Mouse (Mus musculus) forelimb bud, embryonic 11.5 days (tissue): ENCODE results near the gene Ubtd1.
A peak's percentile ranks its signal among the peaks of the same experiment; 100 is the strongest.

Experiments used
- DNase-seq: peaks from one replicate; pipeline ENCODE4 v3.0.0-alpha.2; 2012; ENCODE audit warnings: low read depth, low spot score

Gene Ubtd1

DNA sequence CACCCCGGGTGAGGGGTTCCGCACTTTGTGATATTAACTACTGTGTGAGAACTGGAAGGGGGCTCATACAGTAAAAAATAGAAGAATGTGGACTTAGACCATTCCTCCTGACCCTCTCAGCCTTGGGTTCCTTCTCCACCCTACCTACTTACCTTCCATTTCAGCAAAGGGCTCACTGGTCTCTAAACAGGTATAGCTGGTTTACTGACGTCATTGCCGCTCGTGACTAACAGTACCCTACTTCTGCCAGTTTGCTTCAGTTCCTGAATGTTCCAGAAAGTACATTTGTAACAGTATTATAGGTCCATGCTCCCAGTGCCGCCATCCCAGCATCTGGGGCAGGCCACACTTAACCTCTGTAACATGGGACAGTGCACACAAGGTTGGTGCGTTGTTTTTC lies 12.5 kb downstream of the Ubtd1 start:
- DNase-seq, result no peak

DNA sequence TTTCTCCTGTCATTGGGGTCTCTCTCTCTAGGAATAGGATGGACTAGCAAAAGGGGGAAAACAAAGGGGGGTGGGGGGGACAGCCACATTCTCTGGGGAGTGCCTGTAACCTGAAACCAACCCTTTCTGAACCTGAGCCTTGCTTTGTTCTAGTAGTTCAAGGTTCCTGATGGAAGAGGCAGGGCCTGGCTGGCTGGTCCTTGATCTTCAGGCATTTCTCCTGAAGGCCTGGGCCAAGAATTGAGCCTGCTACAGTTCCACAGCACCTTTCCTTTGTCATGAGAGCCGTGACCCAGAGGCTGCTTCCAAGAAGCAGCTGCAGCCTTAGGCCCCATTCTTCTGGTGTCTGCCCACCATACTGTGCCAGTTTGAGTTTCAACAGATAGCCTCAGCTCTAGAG lies 13.9 kb downstream of the Ubtd1 start:
- no peak for DNase-seq

DNA sequence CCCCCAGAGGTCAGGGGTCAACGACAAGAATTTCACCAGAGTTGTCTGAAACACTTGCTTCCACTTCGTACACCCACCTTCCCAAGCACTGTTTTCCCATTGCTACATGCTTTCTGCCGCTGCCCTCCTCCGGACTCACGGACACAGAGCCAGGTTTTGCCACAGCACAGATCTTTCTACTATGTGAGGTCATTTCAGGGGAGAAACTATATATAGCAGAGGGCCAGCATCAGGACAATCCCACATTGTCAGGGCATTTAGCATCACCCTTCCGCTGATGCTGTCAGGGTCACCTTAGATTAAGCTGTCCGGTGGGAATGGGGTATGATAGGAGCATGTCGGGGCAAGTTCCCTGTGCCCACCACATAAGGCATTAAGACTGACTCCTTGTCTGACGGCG lies 15.5 kb downstream of the Ubtd1 start:
- DNase-seq, result no peak

DNA sequence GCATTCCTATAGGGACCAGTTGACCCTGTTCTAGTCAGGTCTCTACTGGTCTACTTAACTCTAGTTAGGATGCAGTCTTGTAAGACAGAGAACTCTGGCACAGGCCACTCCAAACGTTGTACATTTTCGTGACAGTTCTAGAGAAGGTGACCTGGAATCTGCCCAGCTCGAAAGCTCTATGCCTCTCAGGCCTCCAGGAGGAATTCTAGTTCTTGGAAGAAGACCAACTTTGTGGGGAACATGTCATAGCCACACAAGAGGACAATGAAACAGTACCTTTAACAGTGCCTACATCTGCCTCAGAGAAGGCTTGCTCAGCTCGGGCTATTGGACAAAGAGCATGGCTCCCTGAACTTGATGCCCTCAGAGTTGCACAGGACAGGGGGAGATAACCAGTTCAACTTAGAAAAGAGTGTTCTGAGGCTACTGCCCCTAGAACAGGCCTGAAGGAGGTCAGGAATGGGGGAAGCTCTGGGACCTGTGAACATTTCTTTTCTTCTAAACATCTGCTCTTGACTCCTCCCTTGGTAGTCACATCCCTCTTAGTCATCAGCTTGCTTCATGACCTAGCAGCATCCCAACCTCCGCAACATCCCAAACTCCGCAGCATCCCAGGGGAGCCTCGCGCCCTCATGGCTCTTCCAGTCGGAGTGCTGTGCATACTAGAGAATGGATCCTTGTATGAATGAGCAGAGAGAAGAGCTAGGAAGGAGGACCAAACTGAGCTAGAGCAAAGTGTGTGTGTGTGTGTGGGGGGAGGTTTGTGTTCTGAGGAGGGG lies 17.4 kb downstream of the Ubtd1 start:
- no peak for DNase-seq

DNA sequence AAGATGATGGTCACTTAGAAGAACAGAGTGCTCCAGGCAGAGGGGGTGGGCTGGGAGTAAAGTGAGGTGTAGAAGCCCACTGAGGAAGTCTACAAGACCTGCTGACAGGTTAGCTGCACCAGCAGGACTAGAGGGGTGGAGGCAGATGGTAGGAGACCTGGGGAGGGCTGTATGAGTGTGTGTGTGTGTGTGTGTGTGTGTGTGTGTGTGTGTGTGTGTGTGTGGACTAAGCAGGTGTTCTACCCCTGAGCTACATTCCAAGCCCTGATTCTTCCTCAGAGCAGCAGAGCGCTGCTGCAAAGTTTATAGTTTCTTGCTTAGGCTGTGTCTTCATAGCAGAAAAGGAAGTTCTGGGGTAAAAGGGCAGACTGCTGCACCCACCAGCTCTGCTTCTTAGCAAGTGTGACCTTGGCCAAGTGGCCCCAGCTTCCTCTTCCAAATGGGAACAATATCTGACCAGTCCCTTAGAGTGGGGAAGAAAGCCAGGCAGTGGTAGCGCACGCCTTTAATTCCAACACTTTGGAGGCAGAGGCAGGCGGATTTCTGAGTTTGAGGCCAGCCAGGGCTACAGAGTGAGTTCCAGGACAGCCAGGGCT lies 18.2 kb downstream of the Ubtd1 start:
- DNase-seq, result no peak

GRCm38 (mm10) chr19:42000446-42000958 lies 18.9 kb downstream of the Ubtd1 start:
- DNase-seq, result peak; percentile 75

DNA sequence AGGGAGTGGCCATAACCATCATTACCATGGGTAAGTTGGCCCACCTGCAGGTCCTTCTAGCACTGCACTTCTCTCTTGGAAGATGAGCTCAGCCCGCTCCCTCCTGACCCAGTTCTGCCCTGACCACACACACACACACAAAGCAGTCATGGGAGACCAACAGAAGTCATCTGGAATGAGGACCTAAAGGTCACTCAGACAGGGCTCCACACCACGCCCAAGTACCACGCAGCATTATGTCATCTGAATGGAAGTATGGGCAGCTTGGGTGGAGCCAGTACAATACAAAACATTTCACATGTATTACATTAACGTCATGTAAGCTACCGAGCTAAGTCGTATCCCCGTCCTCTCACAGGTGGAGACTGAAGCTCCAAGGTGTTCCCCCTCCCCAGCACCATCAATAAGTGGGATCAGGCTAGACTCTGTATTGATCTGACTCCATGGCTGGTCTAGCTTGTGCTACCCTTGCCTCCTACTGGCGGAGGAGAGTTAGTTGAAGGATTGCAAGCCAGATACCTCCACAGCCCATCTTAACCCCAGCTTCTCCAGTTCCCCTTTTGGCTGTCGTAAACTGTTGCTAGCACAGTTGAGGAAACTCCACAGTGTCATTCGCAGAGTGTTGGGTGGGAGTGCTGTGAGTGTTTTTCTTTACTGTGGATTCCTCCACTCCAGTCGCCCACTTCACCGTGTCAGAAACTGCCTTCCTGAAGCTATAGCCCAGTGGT lies 19.9 kb downstream of the Ubtd1 start:
- no peak for DNase-seq

GRCm38 (mm10) chr19:42004258-42004657 lies 22.7 kb downstream of the Ubtd1 start:
- no peak for DNase-seq

DNA sequence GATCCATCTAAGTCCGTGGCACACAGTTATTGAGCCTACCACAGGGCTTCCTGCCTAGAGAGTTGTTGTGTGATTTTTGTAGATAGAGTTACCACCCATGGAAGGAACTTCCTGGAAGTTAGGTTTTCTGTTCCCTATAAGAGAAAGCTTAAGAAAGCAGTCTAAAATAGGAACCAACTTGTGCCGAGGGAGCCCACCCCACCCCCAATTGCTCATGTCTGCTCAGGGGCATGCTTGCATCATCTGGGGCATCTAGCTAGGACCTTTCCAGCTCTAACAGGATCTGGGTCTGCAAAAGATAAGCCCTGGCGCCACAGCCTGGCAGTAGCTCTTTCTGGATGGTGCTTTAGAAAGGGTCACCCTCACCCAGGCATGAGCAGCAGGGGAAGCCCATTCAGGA lies 24.1 kb downstream of the Ubtd1 start:
- DNase-seq, result no peak

DNA sequence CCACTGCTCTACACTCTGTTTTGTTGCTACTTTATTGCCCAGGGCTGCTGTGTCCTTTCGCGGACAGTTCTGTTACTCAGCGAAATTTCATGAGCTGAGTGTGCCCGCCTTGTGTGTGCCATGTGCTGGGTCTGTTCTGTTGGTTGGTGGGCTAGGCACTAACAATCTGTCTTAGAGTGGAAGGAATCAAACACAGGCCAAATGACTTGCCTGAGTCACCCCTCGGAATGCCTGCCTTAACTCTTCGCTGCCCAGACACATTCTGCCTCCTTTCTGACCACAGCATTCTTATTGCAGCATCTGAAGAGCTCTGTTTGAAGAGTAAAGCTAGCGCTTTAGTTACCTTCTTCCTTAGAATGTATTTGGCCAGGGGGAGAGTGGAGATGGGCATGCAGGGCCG lies 25.0 kb downstream of the Ubtd1 start:
- no peak for DNase-seq

DNA sequence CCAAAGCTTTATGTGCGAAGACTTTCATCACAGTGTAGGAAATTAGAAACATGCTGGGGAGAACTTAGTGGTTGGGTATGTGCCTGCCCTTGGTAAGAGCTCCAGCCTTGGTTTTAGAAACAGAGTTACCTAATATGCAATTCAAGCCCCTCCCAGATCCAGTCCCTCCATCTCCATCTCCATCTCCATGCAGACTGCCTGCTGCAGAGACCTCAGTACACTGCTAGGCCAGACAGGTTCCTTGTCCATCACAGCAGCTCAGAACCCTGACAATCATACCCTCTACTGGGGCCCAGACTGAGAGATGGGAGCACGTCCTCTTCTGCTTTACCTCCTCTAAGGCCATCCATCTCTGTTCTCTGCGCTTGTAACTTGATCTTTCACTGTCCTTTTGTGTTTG lies 27.0 kb downstream of the Ubtd1 start:
- DNase-seq, result no peak

DNA sequence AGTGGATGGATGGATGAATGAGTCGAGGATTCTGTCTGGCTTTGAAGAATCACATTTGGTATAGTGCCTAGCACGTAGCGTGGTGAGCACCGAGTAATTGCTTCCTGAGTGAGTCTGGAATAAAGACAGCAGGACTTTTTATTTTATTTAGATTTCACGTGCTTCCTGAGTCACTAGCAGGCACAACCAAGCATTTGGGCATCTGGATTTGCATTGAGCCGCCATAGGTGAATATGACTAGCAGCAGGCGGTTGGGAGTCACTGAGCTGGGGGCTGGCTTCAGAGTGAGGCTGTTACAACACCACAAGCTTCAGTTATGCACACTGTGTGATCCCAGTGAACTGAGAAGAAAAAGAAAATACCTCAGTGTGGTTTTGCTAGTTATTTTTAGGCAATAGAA lies 27.5 kb downstream of the Ubtd1 start:
- no peak for DNase-seq

- DNase-seq, result no peak
These were observed 28.9 kb downstream of the Ubtd1 start for GRCm38 (mm10) chr19:42010436-42010835.

GRCm38 (mm10) chr19:42011123-42011522 lies 29.6 kb downstream of the Ubtd1 start:
- DNase-seq, result no peak

GRCm38 (mm10) chr19:42014231-42014825 lies 32.8 kb downstream of the Ubtd1 start:
- no peak for DNase-seq

- DNase-seq, result no peak
These were observed 33.4 kb downstream of the Ubtd1 start for GRCm38 (mm10) chr19:42015001-42015400.

DNA sequence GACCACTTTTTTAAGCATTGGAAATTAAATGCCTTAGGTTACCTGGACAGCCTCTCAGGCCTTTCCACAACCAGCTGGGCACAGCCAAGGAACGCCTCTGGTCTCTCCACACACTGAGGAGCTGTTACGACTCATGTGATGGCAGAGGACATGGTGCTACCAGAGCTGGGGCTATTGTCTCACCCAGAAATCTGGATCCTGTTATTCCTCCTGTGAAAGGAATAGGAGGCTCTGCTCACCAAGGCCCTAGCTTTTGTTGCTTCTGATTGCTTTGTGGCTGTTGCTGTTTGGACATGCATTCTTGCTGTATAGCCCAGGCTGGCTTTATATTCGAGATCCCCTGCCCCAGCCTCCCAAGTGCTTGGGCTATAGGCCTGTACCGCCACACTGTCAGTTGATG lies 34.7 kb downstream of the Ubtd1 start:
- no peak for DNase-seq

DNA sequence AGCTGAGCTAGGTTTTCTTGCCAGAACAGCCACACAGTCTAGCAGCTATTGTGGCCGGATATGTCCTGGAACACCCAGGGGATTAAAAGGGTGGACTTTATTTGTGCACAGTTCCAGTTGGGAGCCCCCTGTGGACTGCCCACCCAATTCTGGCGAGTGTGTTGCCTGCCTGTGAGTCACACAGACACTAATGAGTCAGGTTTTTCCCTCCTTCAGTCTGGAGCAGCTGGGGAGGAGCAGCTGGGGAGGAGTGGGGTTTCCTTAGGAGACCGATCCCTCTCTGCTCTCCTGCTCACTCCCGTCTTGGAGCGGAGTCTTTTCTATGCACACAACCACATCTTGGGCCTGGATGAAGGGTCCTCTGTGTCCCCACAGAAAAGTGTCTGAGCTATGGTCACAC lies 35.3 kb downstream of the Ubtd1 start:
- no peak for DNase-seq

GRCm38 (mm10) chr19:42017399-42018247 lies 36.1 kb downstream of the Ubtd1 start:
- no peak for DNase-seq

GRCm38 (mm10) chr19:42019011-42019522 lies 37.5 kb downstream of the Ubtd1 start:
- no peak for DNase-seq
